Mouse (Mus musculus) forelimb bud, embryonic 11.5 days (tissue): ENCODE measurements around the gene Derl3.
"Not testable (repeated sequence)": the region's sequence is repeated elsewhere in the genome, so short reads cannot be mapped to it uniquely, and the experiment has no call there.

Source experiments
- DNase-seq: peaks from one replicate; pipeline ENCODE4 v3.0.0-alpha.2; 2012; ENCODE audit warnings: low read depth, low spot score

Gene Derl3

DNA sequence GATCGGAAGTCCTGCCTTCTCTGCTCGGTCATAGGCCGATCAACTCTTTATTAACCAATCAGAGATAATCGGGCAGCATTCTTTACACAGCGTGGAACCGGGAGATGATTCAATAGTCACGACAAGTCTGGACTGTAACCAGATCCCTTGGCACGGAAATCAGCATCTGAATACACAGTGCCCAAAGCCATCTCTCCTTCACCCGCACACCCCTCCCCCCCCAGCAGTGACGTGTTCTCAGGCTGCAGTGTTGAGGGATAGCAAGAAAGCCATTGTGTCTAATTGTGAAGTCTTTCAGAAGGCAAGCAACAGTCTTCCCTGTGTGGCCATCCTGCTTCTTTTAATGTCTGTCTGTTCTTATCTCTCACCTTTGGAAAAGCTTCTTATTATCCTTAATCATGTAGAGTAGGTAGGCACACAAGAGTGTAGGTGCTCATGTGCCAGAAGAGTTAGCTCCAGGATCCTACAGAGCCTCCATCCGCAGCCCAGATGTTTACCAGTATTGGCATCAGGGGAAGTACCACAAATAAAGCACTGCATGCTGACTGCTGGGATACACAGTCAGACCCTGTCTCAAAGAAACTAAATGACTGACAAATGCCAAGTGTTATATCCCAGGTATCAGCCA lies 20.2 kb upstream of the Derl3 start:
- peak; percentile 84 for DNase-seq

- no peak for DNase-seq
Observed at GRCm38 (mm10) chr10:75873543-75874170, 19.6 kb upstream of the Derl3 start.

DNA sequence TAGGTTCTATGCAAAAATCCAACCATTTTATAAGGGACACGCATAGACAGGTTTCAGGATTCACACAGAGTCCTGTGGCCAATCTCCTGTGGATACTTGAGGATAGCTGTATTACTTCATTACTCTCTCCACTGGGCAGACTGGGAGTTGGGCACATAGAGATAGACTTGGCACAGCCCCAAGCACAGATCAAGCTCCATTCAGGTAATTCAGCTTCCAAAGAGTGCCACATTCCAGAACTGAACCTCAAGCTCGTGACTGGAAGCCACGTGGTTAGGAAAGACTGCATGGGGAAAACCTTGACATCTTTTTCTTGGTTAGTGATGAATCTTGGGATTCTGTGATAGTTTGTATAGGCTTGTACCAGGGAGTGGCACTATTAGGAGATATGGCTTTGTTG lies 14.4 kb upstream of the Derl3 start:
- no peak for DNase-seq

- DNase-seq, result no peak
Observed at GRCm38 (mm10) chr10:75880351-75880750, 12.9 kb upstream of the Derl3 start.

DNA sequence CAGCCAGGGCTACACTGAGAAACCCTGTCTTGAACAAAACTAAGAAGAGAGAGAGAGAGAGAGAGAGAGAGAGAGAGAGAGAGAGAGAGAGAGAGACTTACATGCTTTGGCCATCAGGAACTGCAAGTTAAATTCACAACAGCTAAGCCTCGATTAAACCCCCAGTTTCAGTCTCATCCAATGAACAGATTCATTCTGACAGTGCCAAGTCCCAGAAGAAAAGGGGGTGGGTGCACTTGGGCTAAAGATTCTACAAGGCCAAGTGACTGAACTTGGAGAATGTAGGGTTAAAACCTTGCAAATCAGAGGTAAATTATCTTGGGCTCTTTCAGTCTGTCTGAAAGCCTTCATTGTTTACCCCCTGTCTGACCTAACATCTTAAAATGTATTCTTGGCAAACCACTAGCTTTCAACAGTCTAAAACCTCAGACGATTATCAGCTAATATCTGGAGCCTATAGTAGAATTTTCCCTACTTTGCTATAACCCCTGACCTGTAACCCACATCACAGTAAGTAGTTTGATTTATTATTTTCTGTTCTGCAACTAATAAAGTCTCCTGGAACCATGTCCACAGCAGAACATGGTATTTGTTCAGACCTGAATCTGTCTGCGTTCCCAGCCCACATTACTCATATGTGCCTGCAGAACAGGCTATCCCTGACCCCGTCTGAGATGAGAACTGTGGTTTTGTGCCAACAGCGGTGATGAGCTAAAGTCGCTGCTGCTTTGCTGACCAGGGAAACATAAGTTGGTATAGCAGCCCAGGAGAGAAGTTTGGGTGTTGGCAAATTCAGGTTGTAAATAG lies 12.2 kb upstream of the Derl3 start:
- DNase-seq, result peak; percentile 56

- no peak for DNase-seq
Observed at GRCm38 (mm10) chr10:75881578-75882432, 11.4 kb upstream of the Derl3 start.

DNA sequence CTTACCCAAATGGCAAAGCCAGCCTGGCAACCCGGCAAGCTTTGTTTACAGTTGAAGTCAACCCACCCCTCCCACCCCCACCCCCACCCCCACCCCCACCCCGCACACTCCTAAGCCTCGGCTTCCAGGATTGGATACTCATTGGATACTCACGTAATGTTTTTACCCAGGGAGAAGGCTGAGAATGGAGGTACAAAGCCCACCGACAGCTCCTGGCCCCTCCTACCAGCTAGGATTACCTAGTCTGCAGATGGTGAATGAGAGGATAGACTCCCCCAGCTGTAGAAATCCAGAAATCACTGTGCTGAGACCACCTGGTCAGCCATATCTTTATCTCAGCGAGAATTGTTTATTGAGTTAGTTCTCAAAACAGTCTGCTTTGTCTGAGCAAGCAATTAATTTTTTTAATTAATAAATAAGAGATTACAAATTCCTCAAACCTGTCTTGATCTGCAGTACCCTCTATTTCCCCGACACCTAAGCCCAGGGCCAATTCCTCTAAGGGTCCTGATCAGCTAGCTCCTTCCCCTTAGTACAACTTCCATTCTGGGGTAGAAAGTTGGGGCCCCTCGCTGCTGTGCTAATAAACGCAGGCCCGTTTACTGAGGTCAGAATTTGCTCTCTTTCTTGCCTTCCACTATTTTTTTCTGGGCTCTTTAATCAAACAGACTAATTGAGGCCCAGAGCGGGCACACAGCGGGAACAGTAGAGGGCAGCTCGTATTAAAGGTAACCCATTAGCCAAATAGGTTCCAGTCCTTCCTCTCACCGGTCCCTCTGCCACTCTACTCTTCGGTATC lies 10.6 kb upstream of the Derl3 start:
- peak; percentile 40 for DNase-seq

- peak; percentile 80 for DNase-seq
Observed at GRCm38 (mm10) chr10:75883232-75883552, 10.0 kb upstream of the Derl3 start.

- no peak for DNase-seq
Observed at GRCm38 (mm10) chr10:75884742-75885141, 8.5 kb upstream of the Derl3 start.

GRCm38 (mm10) chr10:75887504-75887903 lies 5.7 kb upstream of the Derl3 start:
- DNase-seq, result not testable (repeated sequence)

GRCm38 (mm10) chr10:75889406-75890153 lies 3.6 kb upstream of the Derl3 start:
- no peak for DNase-seq

DNA sequence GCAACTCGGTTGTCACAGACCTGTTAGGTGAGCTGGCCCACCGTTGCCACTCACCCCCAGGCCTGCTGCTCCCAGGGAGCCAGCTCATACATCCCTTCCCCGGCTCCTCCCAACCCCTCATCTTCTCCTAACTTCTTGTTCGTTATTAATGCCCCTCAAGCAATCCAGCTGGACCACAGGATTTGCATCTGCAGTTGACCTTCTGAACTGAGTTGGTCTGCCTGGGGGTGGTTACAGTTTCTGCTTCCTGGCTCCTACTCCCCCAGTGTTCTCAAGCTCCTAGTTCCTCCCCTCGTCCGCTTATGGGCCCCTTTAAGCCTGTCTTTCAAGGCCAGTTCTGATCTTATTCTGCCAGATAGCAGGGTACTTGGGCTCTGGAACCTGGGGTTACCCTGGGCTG lies 1.4 kb downstream of the Derl3 start:
- DNase-seq, result no peak

DNA sequence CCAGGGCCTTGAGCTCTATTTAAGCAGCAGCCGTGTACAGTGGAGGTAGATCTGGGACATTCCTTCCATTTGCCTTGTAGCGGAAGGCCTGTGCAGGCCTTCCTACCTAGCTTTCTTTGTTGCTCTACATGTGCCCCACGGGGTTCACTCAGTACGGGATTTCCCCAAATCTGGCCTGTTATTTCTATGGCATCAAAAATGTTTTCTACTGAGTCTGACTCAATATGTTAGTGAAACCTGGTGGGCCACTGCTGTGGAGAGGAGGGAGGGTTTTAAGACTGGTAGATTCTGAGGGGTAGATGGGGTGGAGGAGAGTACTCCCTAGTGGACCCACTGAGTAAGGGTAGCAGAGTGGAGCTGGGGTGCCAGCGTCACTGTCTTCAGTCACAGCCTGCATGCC lies 2.5 kb downstream of the Derl3 start:
- DNase-seq, result no peak

DNA sequence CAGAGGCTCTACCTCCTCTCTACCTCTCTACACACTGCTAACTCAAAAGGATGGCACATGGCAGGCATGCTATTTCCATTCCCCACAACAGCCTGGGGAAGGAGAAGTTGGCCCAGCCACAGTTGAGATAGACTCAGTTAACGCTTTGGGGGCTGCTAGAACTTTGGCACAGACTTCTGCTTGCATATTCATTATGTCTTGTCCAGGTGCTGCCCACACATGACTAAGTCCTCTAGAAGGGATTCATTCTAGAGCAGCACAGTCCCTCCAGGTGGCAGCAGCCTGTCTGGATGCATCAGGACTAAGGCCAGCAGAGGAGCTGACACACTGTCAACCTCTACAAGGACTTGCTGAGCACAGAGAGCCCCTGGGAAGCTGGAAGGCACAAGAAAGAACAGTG lies 3.0 kb downstream of the Derl3 start:
- DNase-seq, result no peak

- peak; percentile 66 for DNase-seq
Observed at GRCm38 (mm10) chr10:75897373-75897772, 4.2 kb downstream of the Derl3 start.

- DNase-seq, result no peak
Observed at GRCm38 (mm10) chr10:75898039-75898564, 4.9 kb downstream of the Derl3 start.

- DNase-seq, result no peak
Observed at GRCm38 (mm10) chr10:75898846-75899245, 5.6 kb downstream of the Derl3 start.

DNA sequence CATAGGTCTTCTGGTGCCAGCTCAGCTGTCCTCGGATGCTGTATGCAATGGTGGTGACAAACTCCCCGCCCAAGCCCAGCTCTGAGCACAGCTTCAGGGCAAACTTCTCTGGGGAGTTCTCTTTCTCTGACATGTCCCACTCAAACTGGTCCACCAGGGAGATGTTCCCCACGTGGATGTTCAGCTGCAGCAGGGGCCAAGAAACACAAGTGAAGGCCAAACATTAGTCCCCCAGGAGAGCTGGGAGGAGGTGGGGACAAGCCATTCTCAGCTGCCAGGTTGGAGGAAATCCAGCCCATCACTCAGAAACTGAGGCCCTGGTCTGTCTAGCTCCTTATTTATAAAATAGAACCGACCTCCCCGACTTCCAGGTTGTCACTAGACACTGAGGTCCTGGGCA lies 11.2 kb downstream of the Derl3 start:
- no peak for DNase-seq

DNA sequence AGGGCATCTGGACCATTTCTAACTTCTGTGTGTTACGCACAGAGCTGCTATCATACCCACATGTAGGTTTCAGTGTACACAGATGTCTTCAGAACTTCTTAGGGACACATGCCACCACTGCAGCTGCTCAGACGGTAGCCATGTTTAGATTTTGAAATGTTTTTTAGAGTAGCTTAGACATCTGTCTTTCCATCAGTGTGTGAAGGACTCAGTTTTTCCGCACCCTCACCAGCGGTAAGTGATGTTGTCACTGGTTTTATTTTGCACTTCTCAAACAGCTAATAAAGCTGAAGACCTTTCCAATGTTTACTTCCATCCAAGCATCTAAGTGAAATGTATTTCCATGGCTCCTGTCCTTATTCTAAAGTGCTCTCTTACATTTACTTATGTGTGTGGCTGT lies 13.7 kb downstream of the Derl3 start:
- no peak for DNase-seq

GRCm38 (mm10) chr10:75910698-75911097 lies 17.5 kb downstream of the Derl3 start:
- DNase-seq, result no peak
